ENCODE assay signal across 17 mouse cellular contexts in genomic region chr17:50684960-50685645, GRCm38 (mm10).
DNase-seq lines count a peak whose midpoint lies in the region; ATAC-seq and TF ChIP-seq lines count a peak whose summit lies in the region.
"Had no signal": no experiment of that assay in that cellular context is flagged by ENCODE, and none has a peak within 500 bp of the region (broad histone marks: within the 10 kb centered on the region; RNA-seq: fewer than 3 reads in every experiment).

No protein-coding gene starts in this region.

- TF ChIP-seq POLR2A in lung, adult 2 months (IDR thresholded peaks at IDR 0.05; ENCODE audit: borderline replicate concordance, extremely low read depth, low read depth, low read length), result no peak

- H3K4me1 ChIP-seq in heart, embryonic 13.5 days, result peaks cover 28% of the 10 kb centered on the region
- H3K4me1 ChIP-seq in lung, adult 2 months (ENCODE audit: control insufficient read depth, insufficient read depth, low read length), result 0 out of 2 replicates have a peak, but pooled peaks cover 2% of the 10 kb centered on the region
- H3K4me1 ChIP-seq in stomach, embryonic 15.5 days, result no peaks in the 10 kb centered on the region
- H3K4me1 ChIP-seq in forebrain, embryonic 15.5 days, result no peaks in the 10 kb centered on the region
- H3K4me1 ChIP-seq: forebrain, embryonic 13.5 days; midbrain, embryonic 12.5 days had no signal

- ATAC-seq in heart, embryonic 13.5 days (ENCODE audit: extremely low read depth, insufficient number of reproducible peaks, low FRiP score, low TSS enrichment), result no peak
- peak; percentile 88 for ATAC-seq in stomach, embryonic 15.5 days (ENCODE audit: insufficient read depth, low FRiP score, low read depth)
- no peak for ATAC-seq in megakaryocyte, adult 5-6 weeks (ENCODE audit: poor library complexity, severe bottlenecking)
- no peak for ATAC-seq in forebrain, embryonic 15.5 days (replicated peaks)
- ATAC-seq: CD4-positive, CD25-positive, alpha-beta regulatory T cell, adult 4 months; forebrain, embryonic 13.5 days; lung, postnatal 0 days had no signal

- no peaks in the 10 kb centered on the region for H3K27me3 ChIP-seq in heart, embryonic 13.5 days (replicated peaks)
- no peaks in the 10 kb centered on the region for H3K27me3 ChIP-seq in stomach, embryonic 15.5 days (replicated peaks)
- no peaks in the 10 kb centered on the region for H3K27me3 ChIP-seq in forebrain, embryonic 15.5 days
- H3K27me3 ChIP-seq: forebrain, embryonic 13.5 days; heart, embryonic 12.5 days; limb, embryonic 12.5 days; midbrain, embryonic 12.5 days had no signal

- DNase-seq in heart, postnatal 10 days, result no peak
- peak; percentile 23 for DNase-seq in lung, postnatal 10 days
- no peak for DNase-seq in lung, adult 2 months
- peak; percentile 34 for DNase-seq in kidney, postnatal 10 days
- DNase-seq: cerebellum, adult 9-11 months; gastrocnemius, postnatal 25 days; layer of hippocampus, postnatal 36 days had no signal

- H3K9ac ChIP-seq in heart, embryonic 13.5 days, result no peak overlapping the region
- H3K9ac ChIP-seq in stomach, embryonic 15.5 days, result no peak overlapping the region
- no peak overlapping the region for H3K9ac ChIP-seq in forebrain, embryonic 15.5 days (replicated peaks)
- H3K9ac ChIP-seq: forebrain, embryonic 13.5 days; heart, embryonic 12.5 days; limb, embryonic 12.5 days; midbrain, embryonic 12.5 days had no signal

- TF ChIP-seq CTCF in lung, adult 2 months (IDR thresholded peaks at IDR 0.05; ENCODE audit: insufficient read depth, low read length), result no peak

- H3K4me3 ChIP-seq in heart, embryonic 13.5 days, result no peak overlapping the region
- no peak overlapping the region for H3K4me3 ChIP-seq in lung, adult 2 months (replicated peaks; ENCODE audit: extremely low read depth, low read depth, low read length)
- no peak overlapping the region for H3K4me3 ChIP-seq in stomach, embryonic 15.5 days (replicated peaks)
- no peak overlapping the region for H3K4me3 ChIP-seq in forebrain, embryonic 15.5 days
- H3K4me3 ChIP-seq: forebrain, embryonic 13.5 days; heart, embryonic 12.5 days; limb, embryonic 12.5 days; midbrain, embryonic 12.5 days had no signal

- H3K27ac ChIP-seq in heart, embryonic 13.5 days (replicated peaks), result 0 out of 2 replicates have a peak overlapping the region, but pooled peaks have one; percentile 26
- no peak overlapping the region for H3K27ac ChIP-seq in stomach, embryonic 15.5 days
- H3K27ac ChIP-seq in forebrain, embryonic 15.5 days (replicated peaks), result no peak overlapping the region
- H3K27ac ChIP-seq: forebrain, embryonic 13.5 days; limb, embryonic 12.5 days; midbrain, embryonic 12.5 days had no signal

- 56% methylated on average over 7 of the region's 7 CpGs for WGBS in heart, embryonic 13.5 days
- WGBS in lung, adult 2 months, result 80% methylated on average over 7 of the region's 7 CpGs
- 49% methylated on average over 7 of the region's 7 CpGs for WGBS in stomach, embryonic 15.5 days
- WGBS in forebrain, embryonic 15.5 days, result 72% methylated on average over 7 of the region's 7 CpGs

- H3K9me3 ChIP-seq in heart, embryonic 13.5 days, result no peaks in the 10 kb centered on the region
- no peaks in the 10 kb centered on the region for H3K9me3 ChIP-seq in stomach, embryonic 15.5 days
- H3K9me3 ChIP-seq in forebrain, embryonic 15.5 days, result no peaks in the 10 kb centered on the region
- H3K9me3 ChIP-seq: forebrain, embryonic 13.5 days; heart, embryonic 12.5 days; limb, embryonic 12.5 days; midbrain, embryonic 12.5 days had no signal

- intact Hi-C loops in heart, postnatal 10 days (cut with DNase I), result no loop called here

- H3K36me3 ChIP-seq in heart, embryonic 13.5 days, result peaks cover 21% of the 10 kb centered on the region
- H3K36me3 ChIP-seq in stomach, embryonic 15.5 days, result no peaks in the 10 kb centered on the region
- no peaks in the 10 kb centered on the region; the same call in 1 of the 2 replicates for H3K36me3 ChIP-seq in forebrain, embryonic 15.5 days

- H3K4me2 ChIP-seq in heart, embryonic 13.5 days, result no peak overlapping the region
- no peak overlapping the region for H3K4me2 ChIP-seq in stomach, embryonic 15.5 days
- H3K4me2 ChIP-seq in forebrain, embryonic 15.5 days (replicated peaks), result no peak overlapping the region
- H3K4me2 ChIP-seq: forebrain, embryonic 13.5 days; heart, embryonic 12.5 days; limb, embryonic 12.5 days; midbrain, embryonic 12.5 days had no signal

Comparison
In these comparisons a context has a peak if more than half of its experiments do, and no peak if none do; other contexts are left out.
1. DNase-seq: peak in lung, postnatal 10 days (single experiment) and kidney, postnatal 10 days (single experiment); none in heart, postnatal 10 days (0 of 2) and lung, adult 2 months (single experiment).